Mouse (Mus musculus): ENCODE data around the gene Tspan3. TPM values are rescaled to one million over a fixed set of nuclear protein-coding genes. Genes with fewer than 3 reads are reported as not detected.

The Tspan3 gene
- total RNA-seq, 2 experiments from 2014 or later: 107 to 108 TPM

Other genes with a start within 250 kb of the Tspan3 start
- gene Scaper, start 227.4 kb downstream of the Tspan3 start, total RNA-seq (2021): 1 to 10 TPM; 6.9 to 7.5 TPM
- gene 4930563M21Rik, start 154.9 kb downstream of the Tspan3 start, total RNA-seq (2021): not detected
- 10 to 100 TPM; 20.4 to 22.0 TPM for gene Rcn2, start 123.6 kb downstream of the Tspan3 start, total RNA-seq (2021)
- under 1 TPM; 0.69 to 0.89 TPM for gene Pstpip1, start 75.5 kb downstream of the Tspan3 start, total RNA-seq (2021)

Data from gastrocnemius, postnatal 36 days (tissue).